Mouse (Mus musculus): Measurements from ENCODE around the gene Gm21976.
A peak's percentile ranks its signal among the peaks of the same experiment; 100 is the strongest.

DNA sequence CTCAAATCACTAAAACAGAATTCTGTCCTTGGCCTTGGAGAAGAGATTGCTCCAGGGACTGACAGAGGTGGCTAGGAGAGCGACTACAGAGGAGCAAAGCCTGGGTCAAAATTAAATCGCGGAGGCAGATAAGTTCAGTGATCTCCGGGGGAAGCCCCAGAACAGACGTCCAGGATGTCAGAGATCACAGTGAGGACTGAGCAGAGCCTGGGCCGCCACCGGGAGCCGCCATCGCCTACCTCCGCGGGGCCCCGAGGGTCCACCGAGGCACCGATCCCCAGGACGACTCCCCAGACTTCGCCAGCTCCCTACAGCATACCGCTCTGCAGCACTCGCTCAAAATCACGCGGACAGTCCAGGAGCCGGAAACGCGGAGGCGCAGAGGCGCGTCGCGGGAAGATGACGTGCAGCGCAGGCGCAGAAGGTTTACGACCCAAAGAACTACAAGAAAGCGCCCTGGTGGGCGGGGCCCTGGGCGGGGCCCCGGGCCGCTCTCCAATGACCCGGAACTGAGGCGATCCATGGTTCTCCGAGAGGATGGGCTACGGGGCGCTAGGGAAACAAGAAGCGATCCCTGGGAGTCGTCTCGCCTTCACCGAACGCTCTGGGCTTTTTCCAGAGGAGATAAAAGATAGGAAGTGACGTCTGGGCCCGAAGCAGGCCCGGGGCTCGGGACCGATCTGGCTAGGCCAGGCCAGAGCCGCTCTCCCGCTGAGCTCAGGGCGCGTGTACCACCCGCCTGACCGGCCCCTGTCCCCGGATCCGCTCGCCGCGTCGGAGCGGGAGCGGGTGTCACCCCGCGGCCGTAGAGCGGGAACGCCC is 16.8 kb upstream of the Gm21976 start, which contains the start of the genes Utp15 and Ankra2:
- peak; percentile 91 for TF ChIP-seq POLR2A (IDR thresholded peaks at IDR 0.05; ENCODE audit: insufficient read length, low read depth)
- TF ChIP-seq E2F4 (IDR thresholded peaks at IDR 0.05; ENCODE audit: insufficient read depth) = peak; percentile 75
- TF ChIP-seq CEBPB (IDR thresholded peaks at IDR 0.05; ENCODE audit: insufficient read depth, poor library complexity, severe bottlenecking) = no peak
- TF ChIP-seq MYOD1 (IDR thresholded peaks at IDR 0.05; ENCODE audit: control insufficient read depth in 1 of 3, insufficient read length in 2 of 3, low read depth in 2 of 3) = peak in 2 of 3 experiments; percentile 1 to 57
- TF ChIP-seq TCF12 (IDR thresholded peaks at IDR 0.05; ENCODE audit: insufficient read depth, poor library complexity, severe bottlenecking) = no peak
- peak; percentile 83 for TF ChIP-seq POLR2AphosphoS2 (IDR thresholded peaks at IDR 0.05; ENCODE audit: insufficient read length, low read depth)
- TF ChIP-seq SRF (IDR thresholded peaks at IDR 0.05; ENCODE audit: control insufficient read depth, insufficient read length, low read depth) = peak; percentile 82
- peak; percentile 49 for TF ChIP-seq USF1 (IDR thresholded peaks at IDR 0.05; ENCODE audit: low read depth)
